Mouse (Mus musculus) CD4-positive helper T cell, adult 2 months (primary cell): ENCODE data around the gene Nlrp4f.

Source experiments
- DNase-seq: peaks from one replicate; pipeline ENCODE4 v3.0.0-alpha.2; 2012; ENCODE audit warnings: low read depth, missing footprints, low spot score

The Nlrp4f gene

GRCm38 (mm10) chr13:65205877-65206276, at the start of gene Nlrp4f:
TSS of gene Nlrp4f (minus strand) at chr13:65205977.
- DNase-seq, result no peak

- DNase-seq, result peak; percentile 46
Measured at GRCm38 (mm10) chr13:65243273-65243672, 37.5 kb upstream of the Nlrp4f start.

GRCm38 (mm10) chr13:65242319-65242787, 36.6 kb upstream of the Nlrp4f start:
- peak; percentile 17 for DNase-seq

GRCm38 (mm10) chr13:65241627-65242318, 36.0 kb upstream of the Nlrp4f start:
- DNase-seq, result peak; percentile 76

GRCm38 (mm10) chr13:65241099-65241626, 35.4 kb upstream of the Nlrp4f start:
- DNase-seq, result peak; percentile 94

- DNase-seq, result peak; percentile 98
Measured at GRCm38 (mm10) chr13:65240509-65241098, 34.8 kb upstream of the Nlrp4f start.

GRCm38 (mm10) chr13:65237211-65237610, 31.4 kb upstream of the Nlrp4f start:
- DNase-seq, result no peak

GRCm38 (mm10) chr13:65226657-65227056, 20.9 kb upstream of the Nlrp4f start:
- no peak for DNase-seq

GRCm38 (mm10) chr13:65225945-65226344, 20.2 kb upstream of the Nlrp4f start:
- DNase-seq, result no peak

GRCm38 (mm10) chr13:65200667-65201066, 5.1 kb downstream of the Nlrp4f start:
- DNase-seq, result no peak

- DNase-seq, result peak; percentile 2
Measured at GRCm38 (mm10) chr13:65176472-65177091, 29.2 kb downstream of the Nlrp4f start.

GRCm38 (mm10) chr13:65175734-65176471, 29.9 kb downstream of the Nlrp4f start:
- DNase-seq, result peak; percentile 48

GRCm38 (mm10) chr13:65174102-65174501, 31.7 kb downstream of the Nlrp4f start:
- DNase-seq, result no peak

- no peak for DNase-seq
Measured at GRCm38 (mm10) chr13:65149940-65150339, 55.8 kb downstream of the Nlrp4f start, which contains the start of gene Olfr466. TSS of gene Olfr466 (plus strand) at chr13:65150240.

- DNase-seq, result no peak
Measured at GRCm38 (mm10) chr13:65137789-65138188, 68.0 kb downstream of the Nlrp4f start, which contains the start of gene Olfr465-ps1. TSS of gene Olfr465-ps1 (plus strand) at chr13:65138089.
